Mouse (Mus musculus) cerebellum, adult 2 months (tissue): ENCODE results near the gene Tacr1.

Experiments used
- CTCF ChIP-seq: fragments of 200-500 bp; IDR thresholded peaks from 2 replicates; pipeline ENCODE4 v1.5.1; 2011; ENCODE audit warnings: low read depth, mild to moderate bottlenecking, control low read depth, low read length, moderate library complexity, borderline replicate concordance; ENCODE audit not compliant: insufficient read depth
- POLR2A ChIP-seq: fragments of 200-500 bp; IDR thresholded peaks from 2 replicates; pipeline ENCODE4 v1.6.1; 2011; ENCODE audit warnings: low read length, control low read depth, borderline replicate concordance; ENCODE audit not compliant: insufficient read depth

DNA sequence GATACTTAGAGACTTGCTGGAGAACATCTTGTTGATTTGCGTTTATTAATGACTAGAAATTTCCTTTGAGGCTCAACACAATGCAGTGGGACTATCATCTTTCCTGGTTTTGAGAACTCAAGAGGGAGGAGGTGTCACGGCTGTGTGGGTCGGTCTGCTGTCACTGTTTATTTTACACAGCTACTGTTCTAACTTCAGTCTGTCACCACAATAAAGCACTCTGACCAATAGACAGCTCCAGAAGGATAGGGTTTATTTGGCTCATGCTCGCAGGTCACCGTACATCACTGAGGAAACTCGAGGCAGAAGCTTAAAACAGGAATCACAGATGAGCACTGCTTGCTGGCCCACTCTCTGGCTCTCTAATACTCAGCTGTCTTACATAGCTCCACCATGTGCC, 92.3 kb downstream of the Tacr1 start:
- no peak for TF ChIP-seq POLR2A
- no peak for TF ChIP-seq CTCF
